8 mouse cellular contexts compared by ENCODE assay signal in genomic region chr1:169670705-169671104, GRCm38 (mm10). TPM values are rescaled to one million over a fixed set of nuclear protein-coding genes. Genes with fewer than 3 reads are reported as not detected.
DNase-seq lines count a peak whose midpoint lies in the region; ATAC-seq lines count a peak whose summit lies in the region.

No protein-coding gene starts in this region.

- intact Hi-C loops in left cerebral cortex, postnatal 14 days (cut with DNase I): loop anchor here (1.0 to 10.0 kb wide), 4 partner anchors 77 to 248 kb away; partner anchors contain the start of genes Nuf2 and Rgs4

- H3K27me3 ChIP-seq in embryonic facial prominence, embryonic 11.5 days (ENCODE audit: control insufficient read depth, insufficient read depth, low read length): no peaks in the 10 kb centered on the region
- H3K27me3 ChIP-seq in limb, embryonic 11.5 days (ENCODE audit: control insufficient read depth, insufficient read depth, low read length): no peaks in the 10 kb centered on the region

- no peak overlapping the region for H3K4me2 ChIP-seq in embryonic facial prominence, embryonic 11.5 days (ENCODE audit: low read depth, low read length)
- H3K4me2 ChIP-seq in limb, embryonic 11.5 days (ENCODE audit: low read depth, severe bottlenecking): no peak overlapping the region

- no peaks in the 10 kb centered on the region for H3K4me1 ChIP-seq in embryonic facial prominence, embryonic 11.5 days (ENCODE audit: control insufficient read depth, insufficient read depth, low read length)
- no peaks in the 10 kb centered on the region for H3K4me1 ChIP-seq in limb, embryonic 11.5 days (ENCODE audit: control insufficient read depth, insufficient read depth, low read length)

- 52% methylated on average over 1 of the region's 1 CpGs for WGBS in embryonic facial prominence, embryonic 11.5 days
- WGBS in limb, embryonic 11.5 days: 59% methylated on average over 1 of the region's 1 CpGs

- no peak overlapping the region for H3K27ac ChIP-seq in embryonic facial prominence, embryonic 11.5 days (replicated peaks; ENCODE audit: low read depth, low read length)
- no peak overlapping the region for H3K27ac ChIP-seq in limb, embryonic 11.5 days (replicated peaks; ENCODE audit: low read depth, low read length)

- H3K4me3 ChIP-seq in embryonic facial prominence, embryonic 11.5 days (ENCODE audit: low read depth, low read length): no peak overlapping the region
- H3K4me3 ChIP-seq in limb, embryonic 11.5 days (ENCODE audit: low read depth, low read length): no peak overlapping the region

- no peak overlapping the region for H3K9ac ChIP-seq in embryonic facial prominence, embryonic 11.5 days (replicated peaks; ENCODE audit: low read length)
- H3K9ac ChIP-seq in limb, embryonic 11.5 days (ENCODE audit: low read length): no peak overlapping the region

- H3K9me3 ChIP-seq in embryonic facial prominence, embryonic 11.5 days (replicated peaks; ENCODE audit: control insufficient read depth, low read length): no peaks in the 10 kb centered on the region
- H3K9me3 ChIP-seq in limb, embryonic 11.5 days (ENCODE audit: control insufficient read depth, low read length): no peaks in the 10 kb centered on the region

- no peak for ATAC-seq in embryonic facial prominence, embryonic 11.5 days (replicated peaks; ENCODE audit: insufficient number of reproducible peaks, low FRiP score, low TSS enrichment, low read depth)
- no peak for ATAC-seq in limb, embryonic 11.5 days (ENCODE audit: insufficient number of reproducible peaks, low FRiP score, low TSS enrichment, low read depth)
- ATAC-seq in erythroblast, adult 5-6 weeks (replicated peaks; ENCODE audit: low FRiP score, poor library complexity, severe bottlenecking): no peak

- peak; percentile 9 to 10 for DNase-seq in cerebellum, adult 18-20 months
- DNase-seq in cerebellum, adult 9-10 months: no peak
- peak; percentile 12 to 30 for DNase-seq in left cerebral cortex, postnatal 14 days (ENCODE audit: low spot score in 2 of 2)
- no peak for DNase-seq in left cerebral cortex, adult 8-10 months (ENCODE audit: low spot score in 2 of 2)
- peak; percentile 82 for DNase-seq in embryonic facial prominence, embryonic 11.5 days (ENCODE audit: low spot score)
- peak; percentile 30 for DNase-seq in limb, embryonic 11.5 days (ENCODE audit: low spot score)
- DNase-seq in retina, postnatal 7 days (ENCODE audit: low read depth, low spot score): peak; percentile 19

- no peaks in the 10 kb centered on the region for H3K36me3 ChIP-seq in embryonic facial prominence, embryonic 11.5 days (replicated peaks; ENCODE audit: control insufficient read depth, insufficient read depth, low read depth, low read length)
- no peaks in the 10 kb centered on the region for H3K36me3 ChIP-seq in limb, embryonic 11.5 days (ENCODE audit: control insufficient read depth, insufficient read depth, low read length)

RNA-seq across cellular contexts. Expression of gene Rgs5, which starts 15.4 kb away (rescaled TPM):
- 100 to 1,000 TPM; 100 to 110 TPM for total RNA-seq in left cerebral cortex, postnatal 14 days (2021)
- total RNA-seq in left cerebral cortex, adult 8-10 months (2022): 10 to 100 TPM; 40.0 to 44.9 (median 41.0) TPM
- 2.5 and 2.7 TPM in 2 replicates for polyA plus RNA-seq in embryonic facial prominence, embryonic 11.5 days (2014; fragmentation: Nextera tagmentation; extraction: Ambion mirVana)
- polyA plus RNA-seq in limb, embryonic 11.5 days (2014; fragmentation: Nextera tagmentation; extraction: Ambion mirVana): 0.53 and 0.70 TPM in 2 replicates
- total RNA-seq in erythroblast, adult 5-6 weeks (2015; ENCODE audit: low replicate concordance): not detected in 2 replicates
- total RNA-seq in erythroblast, adult 5-6 weeks (2017; ENCODE audit: low replicate concordance): not detected in 2 replicates

Comparison
In these comparisons a context has a peak if more than half of its experiments do, and no peak if none do; other contexts are left out.
1. DNase-seq: peak in cerebellum, adult 18-20 months (2 of 2), left cerebral cortex, postnatal 14 days (2 of 2), embryonic facial prominence, embryonic 11.5 days (single experiment), limb, embryonic 11.5 days (single experiment) and retina, postnatal 7 days (single experiment); none in cerebellum, adult 9-10 months (single experiment) and left cerebral cortex, adult 8-10 months (0 of 2).
2. RNA of gene Rgs5, which starts 15.4 kb away (total RNA-seq): 100 to 110 TPM in left cerebral cortex, postnatal 14 days and 40.0 to 44.9 TPM in left cerebral cortex, adult 8-10 months; not detected in erythroblast, adult 5-6 weeks; every median in the first group is over 10 times any median in the second.